Mouse (Mus musculus): ENCODE results near the gene Lamtor1. TPM values are rescaled to one million over a fixed set of nuclear protein-coding genes. Genes with fewer than 3 reads are reported as not detected.

Gene Lamtor1
- total and polyA plus RNA-seq, 3 experiments = 96.5 to 146 (median 136) TPM

DNA sequence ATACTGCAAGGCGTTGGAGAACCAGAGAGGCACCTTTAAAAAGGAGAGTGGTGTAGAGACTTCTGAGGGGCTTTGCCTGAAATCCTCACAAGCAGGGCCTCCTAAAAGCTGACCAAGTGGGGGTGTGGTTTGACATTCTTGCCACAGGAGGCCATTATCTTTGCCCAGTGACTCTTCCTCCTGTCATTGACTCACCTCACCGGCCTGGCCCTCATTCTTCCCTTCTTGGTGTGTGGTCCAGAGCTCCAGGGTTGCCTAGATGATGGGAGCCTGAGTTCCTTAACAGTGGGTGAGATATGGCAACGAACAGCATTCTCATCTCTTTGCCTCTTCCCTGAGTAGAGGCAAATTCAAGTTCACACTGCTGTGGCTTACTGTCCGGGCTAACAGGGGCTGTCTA lies 50.2 kb downstream of the Lamtor1 start:
- Histone ChIP-seq H3K4me3 (ENCODE audit: low read depth, low read length) (no peak overlapping the region), H3K4me1 (ENCODE audit: insufficient read depth, low read depth, low read length) (peaks cover 27% of the 10 kb centered on the region), H3K27me3 (ENCODE audit: insufficient read depth, low read length) (no peaks in the 10 kb centered on the region), H3K36me3 (replicated peaks) (peaks cover 19% of the 10 kb centered on the region), H3K9me3 (replicated peaks) (no peaks in the 10 kb centered on the region)
- no peak for DNase-seq (ENCODE audit: low spot score)
- no peak for TF ChIP-seq GATA1 (IDR thresholded peaks at IDR 0.05; ENCODE audit: borderline replicate concordance, low read length)
- no peak for ATAC-seq (ENCODE audit: extremely low read depth, insufficient number of reproducible peaks, low FRiP score, poor library complexity, severe bottlenecking)

DNA sequence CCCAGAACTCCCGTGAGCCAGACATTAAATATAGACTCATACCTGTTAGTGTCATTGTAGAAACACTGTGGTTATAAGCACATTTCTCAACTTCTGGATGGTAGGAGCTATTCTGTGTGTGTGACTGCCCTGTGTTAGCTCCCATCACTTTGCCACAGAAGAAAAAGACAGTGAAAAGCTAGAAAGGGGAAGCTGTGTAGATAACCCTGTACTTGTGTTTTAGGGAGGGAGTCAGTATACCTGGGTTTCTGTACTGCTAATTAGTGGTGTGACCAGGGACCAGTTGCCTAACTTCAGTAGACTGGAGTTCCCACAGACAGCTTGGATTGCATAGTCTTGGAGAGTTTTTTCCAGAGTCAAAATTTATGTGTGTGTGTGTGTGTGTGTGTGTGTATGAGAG lies 50.8 kb downstream of the Lamtor1 start:
- Histone ChIP-seq H3K9me3 (replicated peaks) (no peaks in the 10 kb centered on the region), H3K27me3 (ENCODE audit: insufficient read depth, low read length) (no peaks in the 10 kb centered on the region), H3K4me1 (ENCODE audit: insufficient read depth, low read depth, low read length) (peaks cover 27% of the 10 kb centered on the region), H3K36me3 (replicated peaks) (peaks cover 19% of the 10 kb centered on the region), H3K4me3 (ENCODE audit: low read depth, low read length) (no peak overlapping the region)
- ATAC-seq (ENCODE audit: extremely low read depth, insufficient number of reproducible peaks, low FRiP score, poor library complexity, severe bottlenecking) (no peak), DNase-seq (ENCODE audit: low spot score) (no peak)
- TF ChIP-seq GATA1 (IDR thresholded peaks at IDR 0.05; ENCODE audit: borderline replicate concordance, low read length) = no peak
- TF ChIP-seq CTCF (IDR thresholded peaks at IDR 0.05; ENCODE audit: low read depth, low read length) = no peak
- no peak for TF ChIP-seq POLR2AphosphoS5 (IDR thresholded peaks at IDR 0.05; ENCODE audit: insufficient replicate concordance, low read depth, low read length)
- no peak for TF ChIP-seq GATA2 (IDR thresholded peaks at IDR 0.05; ENCODE audit: borderline replicate concordance, low read depth, low read length)
- TF ChIP-seq TAL1 (conservative IDR thresholded peaks at IDR 0.05; ENCODE audit: low read depth, low read length) = no peak

DNA sequence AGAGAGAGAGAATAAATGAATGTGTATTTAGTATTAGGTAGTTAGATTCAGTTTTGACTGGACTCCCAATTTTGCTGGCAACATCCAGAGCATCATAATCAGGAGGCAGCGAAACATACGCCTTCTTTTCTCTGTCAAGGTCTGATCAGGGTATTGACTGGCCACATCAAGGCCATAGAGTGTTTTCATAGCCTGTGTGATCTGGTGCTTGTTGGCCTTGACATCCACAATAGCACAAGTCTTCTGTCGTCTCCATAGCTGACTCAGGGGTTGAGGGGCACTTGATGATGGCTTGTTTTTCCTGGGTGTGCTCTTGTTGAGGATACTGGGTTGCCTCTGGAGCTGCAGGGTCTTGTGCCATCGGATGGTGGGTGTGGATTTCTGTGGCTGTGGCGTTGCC lies 51.2 kb downstream of the Lamtor1 start:
- Histone ChIP-seq H3K27me3 (ENCODE audit: insufficient read depth, low read length) (no peaks in the 10 kb centered on the region), H3K36me3 (replicated peaks) (peaks cover 19% of the 10 kb centered on the region), H3K9me3 (replicated peaks) (no peaks in the 10 kb centered on the region), H3K4me3 (ENCODE audit: low read depth, low read length) (no peak overlapping the region), H3K4me1 (ENCODE audit: insufficient read depth, low read depth, low read length) (peaks cover 23% of the 10 kb centered on the region)
- no peak for TF ChIP-seq TAL1 (conservative IDR thresholded peaks at IDR 0.05; ENCODE audit: low read depth, low read length)
- TF ChIP-seq GATA1 (IDR thresholded peaks at IDR 0.05; ENCODE audit: borderline replicate concordance, low read length) = no peak
- no peak for TF ChIP-seq CTCF (IDR thresholded peaks at IDR 0.05; ENCODE audit: low read depth, low read length)
- no peak for TF ChIP-seq GATA2 (IDR thresholded peaks at IDR 0.05; ENCODE audit: borderline replicate concordance, low read depth, low read length)
- no peak for TF ChIP-seq POLR2AphosphoS5 (IDR thresholded peaks at IDR 0.05; ENCODE audit: insufficient replicate concordance, low read depth, low read length)
- DNase-seq (ENCODE audit: low spot score) (no peak), ATAC-seq (ENCODE audit: extremely low read depth, insufficient number of reproducible peaks, low FRiP score, poor library complexity, severe bottlenecking) (no peak)

DNA sequence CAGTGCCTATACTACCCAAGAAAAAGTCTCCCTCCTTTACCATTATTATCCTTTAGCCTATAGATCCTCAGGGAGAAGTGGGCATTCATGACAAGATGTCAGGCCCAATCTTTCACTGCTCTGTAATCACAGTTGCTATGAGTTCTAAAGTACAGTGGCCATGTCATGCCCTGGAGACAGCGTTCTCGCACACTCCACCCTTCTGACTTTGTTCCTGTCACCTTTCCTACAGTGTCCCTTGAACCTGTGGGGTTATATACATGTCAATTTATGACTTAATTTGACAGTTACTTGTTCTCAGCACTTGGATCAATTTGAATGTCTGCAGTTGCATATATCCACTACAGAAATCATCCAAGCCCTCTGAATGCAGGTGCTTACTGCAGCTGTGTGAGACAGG lies 57.1 kb downstream of the Lamtor1 start:
- peaks cover 3% of the 10 kb centered on the region for H3K36me3 ChIP-seq (replicated peaks)
- ATAC-seq (ENCODE audit: extremely low read depth, insufficient number of reproducible peaks, low FRiP score, poor library complexity, severe bottlenecking) (no peak), DNase-seq (ENCODE audit: low spot score) (no peak)
- H3K4me1 ChIP-seq (ENCODE audit: insufficient read depth, low read depth, low read length) = peaks cover 24% of the 10 kb centered on the region
- H3K27me3 ChIP-seq (ENCODE audit: insufficient read depth, low read length) = no peaks in the 10 kb centered on the region
- no peak overlapping the region for H3K4me3 ChIP-seq (ENCODE audit: low read depth, low read length)
- no peaks in the 10 kb centered on the region for H3K9me3 ChIP-seq (replicated peaks)
- no peak for TF ChIP-seq GATA2 (IDR thresholded peaks at IDR 0.05; ENCODE audit: borderline replicate concordance, low read depth, low read length)
- TF ChIP-seq GATA1 (IDR thresholded peaks at IDR 0.05; ENCODE audit: borderline replicate concordance, low read length) = no peak
- TF ChIP-seq POLR2AphosphoS5 (IDR thresholded peaks at IDR 0.05; ENCODE audit: insufficient replicate concordance, low read depth, low read length) = no peak
- TF ChIP-seq CTCF (IDR thresholded peaks at IDR 0.05; ENCODE audit: low read depth, low read length) = no peak
- no peak for TF ChIP-seq TAL1 (conservative IDR thresholded peaks at IDR 0.05; ENCODE audit: low read depth, low read length)

DNA sequence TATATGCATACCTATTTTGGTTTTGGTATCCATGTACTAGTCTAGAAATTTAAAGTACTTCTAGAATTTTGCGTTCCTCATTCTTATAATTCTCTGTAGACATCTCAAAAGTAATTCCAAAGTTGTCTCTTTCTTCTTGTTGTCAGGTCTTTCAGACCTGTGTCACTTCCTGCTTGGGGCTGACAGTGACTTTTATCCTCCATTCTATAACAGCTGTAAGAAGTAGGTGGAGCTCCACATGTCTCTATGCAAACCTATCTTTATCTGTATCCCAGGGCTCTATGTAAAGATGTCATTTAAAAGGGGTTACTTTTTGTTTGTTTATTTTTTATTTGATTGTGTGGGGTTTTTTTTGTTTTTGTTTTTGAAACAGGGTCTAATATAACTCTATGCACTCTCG lies 57.9 kb downstream of the Lamtor1 start:
- TF ChIP-seq CTCF (IDR thresholded peaks at IDR 0.05; ENCODE audit: low read depth, low read length) (no peak), GATA2 (IDR thresholded peaks at IDR 0.05; ENCODE audit: borderline replicate concordance, low read depth, low read length) (no peak)
- DNase-seq (ENCODE audit: low spot score) (no peak), ATAC-seq (ENCODE audit: extremely low read depth, insufficient number of reproducible peaks, low FRiP score, poor library complexity, severe bottlenecking) (no peak)
- Histone ChIP-seq H3K9me3 (replicated peaks) (no peaks in the 10 kb centered on the region), H3K4me3 (ENCODE audit: low read depth, low read length) (no peak overlapping the region), H3K27me3 (ENCODE audit: insufficient read depth, low read length) (no peaks in the 10 kb centered on the region), H3K36me3 (replicated peaks) (peaks cover 3% of the 10 kb centered on the region), H3K4me1 (ENCODE audit: insufficient read depth, low read depth, low read length) (peaks cover 30% of the 10 kb centered on the region)

DNA sequence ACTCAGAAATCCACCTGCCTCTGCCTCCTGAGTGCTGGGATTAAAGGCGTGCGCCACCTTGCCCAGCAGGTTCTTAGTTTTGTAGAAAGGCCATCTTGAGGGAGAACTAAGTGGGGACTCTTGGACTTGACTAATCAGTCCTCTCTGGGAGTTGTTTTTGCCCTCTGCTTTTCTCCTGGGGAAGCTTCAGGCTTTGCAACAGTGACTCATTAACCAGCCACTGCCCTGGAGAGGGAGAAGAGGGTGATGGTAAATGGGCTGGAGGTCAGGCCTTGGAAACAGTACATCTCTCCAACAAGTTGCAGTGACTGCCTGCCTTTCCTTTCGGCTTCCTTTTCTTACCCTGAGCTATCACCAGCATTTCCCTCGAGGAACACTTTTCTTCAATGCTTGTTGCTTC lies 58.8 kb downstream of the Lamtor1 start:
- no peak overlapping the region for H3K4me3 ChIP-seq (ENCODE audit: low read depth, low read length)
- no peak for TF ChIP-seq GATA2 (IDR thresholded peaks at IDR 0.05; ENCODE audit: borderline replicate concordance, low read depth, low read length)
- no peak for TF ChIP-seq CTCF (IDR thresholded peaks at IDR 0.05; ENCODE audit: low read depth, low read length)
- TF ChIP-seq GATA1 (IDR thresholded peaks at IDR 0.05; ENCODE audit: borderline replicate concordance, low read length) = no peak
- TF ChIP-seq POLR2AphosphoS5 (IDR thresholded peaks at IDR 0.05; ENCODE audit: insufficient replicate concordance, low read depth, low read length) = no peak
- no peak for TF ChIP-seq TAL1 (conservative IDR thresholded peaks at IDR 0.05; ENCODE audit: low read depth, low read length)
- no peaks in the 10 kb centered on the region for H3K9me3 ChIP-seq (replicated peaks)
- peaks cover 3% of the 10 kb centered on the region for H3K36me3 ChIP-seq (replicated peaks)
- DNase-seq (ENCODE audit: low spot score) = no peak
- no peaks in the 10 kb centered on the region for H3K27me3 ChIP-seq (ENCODE audit: insufficient read depth, low read length)
- ATAC-seq (ENCODE audit: extremely low read depth, insufficient number of reproducible peaks, low FRiP score, poor library complexity, severe bottlenecking) = no peak
- peaks cover 37% of the 10 kb centered on the region for H3K4me1 ChIP-seq (ENCODE audit: insufficient read depth, low read depth, low read length)

DNA sequence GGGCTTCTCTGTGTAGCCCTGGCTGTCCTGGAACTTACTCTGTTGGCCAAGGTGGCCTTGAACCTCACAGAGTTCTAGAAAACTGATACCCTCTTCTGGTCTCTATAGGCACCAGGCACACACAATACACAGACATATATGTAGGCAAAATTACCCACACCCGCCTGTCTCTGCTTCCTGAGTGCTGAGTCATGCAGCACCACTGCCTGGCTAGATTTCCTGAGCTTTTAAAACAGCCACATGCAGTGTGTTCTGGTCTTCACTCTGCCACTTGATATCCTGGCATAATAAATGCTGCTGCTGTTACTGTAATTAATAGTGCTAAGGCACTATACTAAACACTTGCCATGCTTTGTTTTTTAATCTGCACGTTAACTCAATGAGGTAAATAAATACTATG lies 59.9 kb downstream of the Lamtor1 start:
- peaks cover 3% of the 10 kb centered on the region for H3K36me3 ChIP-seq (replicated peaks)
- H3K27me3 ChIP-seq (ENCODE audit: insufficient read depth, low read length) = no peaks in the 10 kb centered on the region
- no peak for DNase-seq (ENCODE audit: low spot score)
- H3K4me3 ChIP-seq (ENCODE audit: low read depth, low read length) = no peak overlapping the region
- TF ChIP-seq GATA1 (IDR thresholded peaks at IDR 0.05; ENCODE audit: borderline replicate concordance, low read length) (no peak), TAL1 (conservative IDR thresholded peaks at IDR 0.05; ENCODE audit: low read depth, low read length) (no peak), POLR2AphosphoS5 (IDR thresholded peaks at IDR 0.05; ENCODE audit: insufficient replicate concordance, low read depth, low read length) (no peak), GATA2 (IDR thresholded peaks at IDR 0.05; ENCODE audit: borderline replicate concordance, low read depth, low read length) (no peak), CTCF (IDR thresholded peaks at IDR 0.05; ENCODE audit: low read depth, low read length) (no peak)
- peak; percentile 58 for ATAC-seq (ENCODE audit: extremely low read depth, insufficient number of reproducible peaks, low FRiP score, poor library complexity, severe bottlenecking)
- H3K4me1 ChIP-seq (ENCODE audit: insufficient read depth, low read depth, low read length) = peaks cover 38% of the 10 kb centered on the region
- no peaks in the 10 kb centered on the region for H3K9me3 ChIP-seq (replicated peaks)

Data from G1E (cell line).